Mouse (Mus musculus): ENCODE results near the gene Rspo3. TPM values are rescaled to one million over a fixed set of nuclear protein-coding genes. Genes with fewer than 3 reads are reported as not detected.

Rspo3 gene
- polyA plus RNA-seq, 1 experiment from 2014 or later = 3.4 TPM

DNA sequence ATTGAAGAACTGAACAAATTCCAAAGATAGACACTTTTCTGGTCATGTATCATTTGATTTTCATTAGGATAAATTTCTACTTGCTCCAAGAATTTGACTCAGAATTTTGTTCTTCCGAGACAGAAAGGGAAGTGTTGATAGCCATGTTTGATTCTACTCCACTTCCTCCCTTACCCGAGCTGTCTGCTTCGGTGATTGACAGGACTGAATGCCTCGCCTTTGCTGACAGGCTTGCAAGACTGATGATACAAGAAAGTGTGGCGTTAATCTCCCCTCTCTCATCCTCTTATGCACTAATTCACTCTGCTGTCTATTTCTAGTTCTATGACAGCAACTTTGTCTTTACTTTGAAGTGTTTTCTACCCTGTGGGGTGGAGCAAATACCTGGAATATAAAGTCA is 65.2 kb downstream of the Rspo3 start:
- 60% methylated on average over 5 of the region's 5 CpGs for WGBS
- ATAC-seq = no peak
- H3K9me3 ChIP-seq (replicated peaks; ENCODE audit: control insufficient read depth, low read length, poor library complexity, severe bottlenecking) = no peaks in the 10 kb centered on the region
- no peaks in the 10 kb centered on the region for H3K27me3 ChIP-seq (ENCODE audit: control insufficient read depth, insufficient read depth, low read depth, low read length)
- H3K27ac ChIP-seq (ENCODE audit: low read length) = no peak overlapping the region
- no peaks in the 10 kb centered on the region for H3K36me3 ChIP-seq (ENCODE audit: control insufficient read depth, insufficient read depth, low read length)
- no peak overlapping the region for H3K4me3 ChIP-seq (ENCODE audit: low read depth, low read length)
- H3K4me2 ChIP-seq (ENCODE audit: low read length) = no peak overlapping the region
- H3K9ac ChIP-seq (ENCODE audit: low read depth, low read length) = no peak overlapping the region
- H3K4me1 ChIP-seq (ENCODE audit: control insufficient read depth, insufficient read depth, low read length) = no peaks in the 10 kb centered on the region

DNA sequence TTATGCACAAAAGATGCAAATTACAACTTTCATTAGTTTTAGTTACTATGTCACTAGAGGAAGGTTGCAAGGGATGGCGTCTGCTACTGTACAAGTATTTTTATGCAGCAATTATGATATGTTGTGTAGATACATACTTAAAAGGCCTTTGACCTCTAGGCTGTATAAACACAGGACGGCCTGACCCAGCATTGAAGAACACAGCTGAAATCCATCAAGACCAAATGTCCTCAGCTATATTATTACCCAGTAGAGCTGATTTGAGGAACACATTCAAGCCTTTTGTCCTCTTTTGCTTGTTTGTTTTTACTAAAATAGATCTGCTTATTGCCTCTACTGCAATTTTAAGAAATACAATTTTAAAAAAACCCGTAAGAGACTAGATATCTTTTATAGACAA is 75.6 kb downstream of the Rspo3 start:
- H3K27ac ChIP-seq (ENCODE audit: low read length) = no peak overlapping the region
- no peak for ATAC-seq
- H3K9me3 ChIP-seq (replicated peaks; ENCODE audit: control insufficient read depth, low read length, poor library complexity, severe bottlenecking) = no peaks in the 10 kb centered on the region
- H3K36me3 ChIP-seq (ENCODE audit: control insufficient read depth, insufficient read depth, low read length) = no peaks in the 10 kb centered on the region
- no peak overlapping the region for H3K4me2 ChIP-seq (ENCODE audit: low read length)
- WGBS = 86% methylated on average over 3 of the region's 3 CpGs
- no peaks in the 10 kb centered on the region for H3K4me1 ChIP-seq (ENCODE audit: control insufficient read depth, insufficient read depth, low read length)
- H3K27me3 ChIP-seq (ENCODE audit: control insufficient read depth, insufficient read depth, low read depth, low read length) = no peaks in the 10 kb centered on the region
- H3K9ac ChIP-seq (ENCODE audit: low read depth, low read length) = no peak overlapping the region
- H3K4me3 ChIP-seq (ENCODE audit: low read depth, low read length) = no peak overlapping the region

DNA sequence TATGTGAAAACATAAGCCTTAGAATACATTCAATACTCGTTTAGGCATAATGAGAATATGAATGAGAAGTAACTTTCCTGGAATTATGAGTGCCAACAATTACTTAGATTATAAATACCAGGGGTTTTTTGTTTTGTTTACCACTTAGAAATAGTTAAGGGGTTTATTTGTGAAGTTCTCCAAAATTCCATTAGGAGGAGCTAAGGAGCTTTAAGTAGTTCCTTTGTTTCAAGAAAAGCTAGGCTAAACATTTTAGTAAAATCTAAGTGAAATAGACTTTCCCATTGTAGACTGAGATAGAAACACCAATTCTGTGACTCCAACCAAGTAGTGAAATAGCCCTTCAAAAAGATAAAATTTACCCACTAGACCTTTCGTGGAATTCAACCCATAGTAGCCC is 76.0 kb downstream of the Rspo3 start:
- 70% methylated on average over 2 of the region's 2 CpGs for WGBS
- ATAC-seq = no peak
- no peaks in the 10 kb centered on the region for H3K4me1 ChIP-seq (ENCODE audit: control insufficient read depth, insufficient read depth, low read length)
- no peak overlapping the region for H3K4me2 ChIP-seq (ENCODE audit: low read length)
- no peaks in the 10 kb centered on the region for H3K27me3 ChIP-seq (ENCODE audit: control insufficient read depth, insufficient read depth, low read depth, low read length)
- no peaks in the 10 kb centered on the region for H3K9me3 ChIP-seq (replicated peaks; ENCODE audit: control insufficient read depth, low read length, poor library complexity, severe bottlenecking)
- no peak overlapping the region for H3K9ac ChIP-seq (ENCODE audit: low read depth, low read length)
- no peak overlapping the region for H3K4me3 ChIP-seq (ENCODE audit: low read depth, low read length)
- no peaks in the 10 kb centered on the region for H3K36me3 ChIP-seq (ENCODE audit: control insufficient read depth, insufficient read depth, low read length)
- no peak overlapping the region for H3K27ac ChIP-seq (ENCODE audit: low read length)

DNA sequence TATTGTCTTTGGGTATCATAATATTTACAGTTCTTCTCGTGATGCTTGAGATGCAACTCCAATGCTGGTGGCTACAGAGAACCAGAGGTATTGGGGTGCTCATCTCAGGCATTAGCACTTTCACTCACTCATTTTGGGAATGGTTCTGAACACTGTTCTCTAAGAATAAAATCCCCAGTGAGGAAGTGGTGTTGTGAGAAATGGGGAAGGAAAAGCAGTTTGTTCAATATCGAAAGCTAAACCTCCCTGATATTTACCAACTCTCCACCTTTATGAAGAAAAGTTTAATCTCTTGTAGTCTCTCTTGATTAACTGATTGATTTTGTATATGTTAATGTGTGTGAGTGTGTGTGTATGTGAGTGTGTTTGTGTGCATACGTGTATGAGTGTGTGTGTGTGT is 90.6 kb downstream of the Rspo3 start:
- H3K27me3 ChIP-seq (ENCODE audit: control insufficient read depth, insufficient read depth, low read depth, low read length) = no peaks in the 10 kb centered on the region
- H3K4me1 ChIP-seq (ENCODE audit: control insufficient read depth, insufficient read depth, low read length) = no peaks in the 10 kb centered on the region
- H3K4me3 ChIP-seq (ENCODE audit: low read depth, low read length) = no peak overlapping the region
- no peak overlapping the region for H3K27ac ChIP-seq (ENCODE audit: low read length)
- no peak for ATAC-seq
- 85% methylated on average over 3 of the region's 3 CpGs for WGBS
- H3K9ac ChIP-seq (ENCODE audit: low read depth, low read length) = no peak overlapping the region
- H3K9me3 ChIP-seq (replicated peaks; ENCODE audit: control insufficient read depth, low read length, poor library complexity, severe bottlenecking) = no peaks in the 10 kb centered on the region
- H3K4me2 ChIP-seq (ENCODE audit: low read length) = no peak overlapping the region
- H3K36me3 ChIP-seq (ENCODE audit: control insufficient read depth, insufficient read depth, low read length) = no peaks in the 10 kb centered on the region

DNA sequence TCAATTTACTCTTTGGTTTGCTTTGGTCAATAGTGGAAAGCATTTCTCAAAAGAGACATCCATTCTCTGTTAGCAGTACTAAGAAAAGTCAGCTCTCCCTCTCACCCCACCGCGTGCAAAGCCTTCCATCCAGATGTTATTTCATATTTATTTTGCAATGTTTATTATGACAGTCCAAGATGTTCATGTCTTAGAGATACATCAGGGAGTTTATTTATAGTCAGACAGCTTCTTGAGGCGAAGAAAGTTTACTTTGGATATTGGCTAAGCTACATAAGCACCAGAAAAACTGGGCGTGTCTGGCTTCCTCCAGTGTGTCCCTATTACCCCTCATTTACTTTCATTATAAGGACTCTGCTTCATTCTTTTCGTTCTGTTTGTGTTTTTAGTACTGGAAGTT is 94.4 kb downstream of the Rspo3 start:
- Histone ChIP-seq H3K4me3 (ENCODE audit: low read depth, low read length) (no peak overlapping the region), H3K9me3 (replicated peaks; ENCODE audit: control insufficient read depth, low read length, poor library complexity, severe bottlenecking) (no peaks in the 10 kb centered on the region), H3K4me2 (ENCODE audit: low read length) (no peak overlapping the region), H3K27me3 (ENCODE audit: control insufficient read depth, insufficient read depth, low read depth, low read length) (no peaks in the 10 kb centered on the region), H3K27ac (ENCODE audit: low read length) (no peak overlapping the region), H3K9ac (ENCODE audit: low read depth, low read length) (no peak overlapping the region), H3K36me3 (ENCODE audit: control insufficient read depth, insufficient read depth, low read length) (no peaks in the 10 kb centered on the region), H3K4me1 (ENCODE audit: control insufficient read depth, insufficient read depth, low read length) (no peaks in the 10 kb centered on the region)
- WGBS = 87% methylated on average over 5 of the region's 5 CpGs
- no peak for ATAC-seq

DNA sequence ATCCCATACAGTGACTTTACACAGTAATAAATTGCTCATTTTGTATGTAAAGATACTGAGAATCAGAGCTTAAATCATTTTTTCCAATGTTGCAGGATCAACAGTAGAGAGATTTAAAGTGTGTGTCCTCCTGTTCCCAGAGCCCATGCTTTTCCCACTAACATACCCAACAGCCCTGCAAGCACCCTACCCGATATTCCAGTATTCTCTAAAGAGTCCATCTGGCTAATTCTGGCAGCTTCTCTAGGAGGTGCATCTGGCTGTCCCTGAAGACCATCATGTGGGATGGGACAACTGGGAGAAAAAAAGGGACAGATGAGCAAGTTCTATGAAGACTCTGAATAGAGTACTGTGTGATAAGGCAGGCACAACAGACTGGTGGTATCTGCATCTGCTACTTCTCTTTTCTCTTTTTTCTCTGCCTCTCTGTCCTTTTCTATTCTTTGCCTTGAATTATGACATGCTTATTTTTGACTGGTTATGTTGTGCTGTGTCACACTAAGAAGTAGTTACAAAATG is 102.7 kb downstream of the Rspo3 start:
- Histone ChIP-seq H3K27me3 (ENCODE audit: control insufficient read depth, insufficient read depth, low read depth, low read length) (no peaks in the 10 kb centered on the region), H3K4me3 (ENCODE audit: low read depth, low read length) (no peak overlapping the region), H3K4me2 (ENCODE audit: low read length) (no peak overlapping the region), H3K36me3 (ENCODE audit: control insufficient read depth, insufficient read depth, low read length) (no peaks in the 10 kb centered on the region), H3K9ac (ENCODE audit: low read depth, low read length) (no peak overlapping the region), H3K9me3 (replicated peaks; ENCODE audit: control insufficient read depth, low read length, poor library complexity, severe bottlenecking) (no peaks in the 10 kb centered on the region), H3K4me1 (ENCODE audit: control insufficient read depth, insufficient read depth, low read length) (no peaks in the 10 kb centered on the region), H3K27ac (ENCODE audit: low read length) (no peak overlapping the region)
- whole genome bisulfite sequencing = 100% methylated on average over 1 of the region's 1 CpGs
- ATAC-seq = no peak

DNA sequence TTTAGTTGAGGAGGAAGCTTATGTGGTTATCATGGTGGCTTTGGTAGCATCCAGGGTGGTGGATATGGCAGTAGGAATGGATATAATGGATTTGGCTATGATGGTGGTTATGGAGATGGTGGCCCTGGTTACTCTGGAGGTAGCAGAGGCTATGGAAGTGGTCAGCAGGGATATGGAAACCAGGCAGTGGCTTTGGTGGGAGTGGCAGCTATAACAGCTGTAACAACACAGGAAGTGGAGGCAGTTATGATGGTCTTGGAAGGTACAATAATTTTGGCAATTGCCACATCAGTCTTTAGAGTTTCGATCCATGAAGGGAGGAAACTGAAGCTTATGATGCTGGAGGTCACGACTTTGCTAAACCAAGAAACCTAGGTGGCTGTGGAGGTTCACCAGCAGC is 109.0 kb downstream of the Rspo3 start:
- Histone ChIP-seq H3K36me3 (ENCODE audit: control insufficient read depth, insufficient read depth, low read length) (no peaks in the 10 kb centered on the region), H3K9ac (ENCODE audit: low read depth, low read length) (no peak overlapping the region), H3K4me2 (ENCODE audit: low read length) (no peak overlapping the region), H3K4me3 (ENCODE audit: low read depth, low read length) (no peak overlapping the region), H3K27me3 (ENCODE audit: control insufficient read depth, insufficient read depth, low read depth, low read length) (no peaks in the 10 kb centered on the region), H3K27ac (ENCODE audit: low read length) (no peak overlapping the region), H3K4me1 (ENCODE audit: control insufficient read depth, insufficient read depth, low read length) (no peaks in the 10 kb centered on the region), H3K9me3 (replicated peaks; ENCODE audit: control insufficient read depth, low read length, poor library complexity, severe bottlenecking) (no peaks in the 10 kb centered on the region)
- ATAC-seq = no peak
- 92% methylated on average over 2 of the region's 2 CpGs for WGBS

DNA sequence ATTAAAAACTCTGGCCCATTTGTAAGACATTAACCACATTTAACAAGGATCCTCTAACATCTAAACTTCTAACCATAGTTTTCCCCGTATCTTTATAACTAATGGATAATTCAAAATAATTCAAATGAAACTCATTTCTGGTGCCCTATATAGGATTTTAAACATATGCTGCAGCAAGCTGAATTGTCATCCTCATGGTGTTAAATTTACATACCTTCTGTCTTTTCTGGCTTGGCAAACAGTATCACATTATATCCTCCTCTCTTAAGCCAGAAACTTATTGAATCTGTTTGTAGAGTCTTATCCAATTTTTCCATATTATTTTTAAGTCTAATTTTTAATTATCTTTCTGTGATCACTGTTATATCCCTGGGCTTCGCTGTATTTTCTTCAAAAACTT is 111.1 kb downstream of the Rspo3 start:
- no peaks in the 10 kb centered on the region for H3K9me3 ChIP-seq (replicated peaks; ENCODE audit: control insufficient read depth, low read length, poor library complexity, severe bottlenecking)
- H3K4me2 ChIP-seq (ENCODE audit: low read length) = no peak overlapping the region
- ATAC-seq = no peak
- H3K9ac ChIP-seq (ENCODE audit: low read depth, low read length) = no peak overlapping the region
- H3K27ac ChIP-seq (ENCODE audit: low read length) = no peak overlapping the region
- H3K36me3 ChIP-seq (ENCODE audit: control insufficient read depth, insufficient read depth, low read length) = no peaks in the 10 kb centered on the region
- WGBS = 88% methylated on average over 2 of the region's 2 CpGs
- H3K4me3 ChIP-seq (ENCODE audit: low read depth, low read length) = no peak overlapping the region
- no peaks in the 10 kb centered on the region for H3K4me1 ChIP-seq (ENCODE audit: control insufficient read depth, insufficient read depth, low read length)
- no peaks in the 10 kb centered on the region for H3K27me3 ChIP-seq (ENCODE audit: control insufficient read depth, insufficient read depth, low read depth, low read length)

DNA sequence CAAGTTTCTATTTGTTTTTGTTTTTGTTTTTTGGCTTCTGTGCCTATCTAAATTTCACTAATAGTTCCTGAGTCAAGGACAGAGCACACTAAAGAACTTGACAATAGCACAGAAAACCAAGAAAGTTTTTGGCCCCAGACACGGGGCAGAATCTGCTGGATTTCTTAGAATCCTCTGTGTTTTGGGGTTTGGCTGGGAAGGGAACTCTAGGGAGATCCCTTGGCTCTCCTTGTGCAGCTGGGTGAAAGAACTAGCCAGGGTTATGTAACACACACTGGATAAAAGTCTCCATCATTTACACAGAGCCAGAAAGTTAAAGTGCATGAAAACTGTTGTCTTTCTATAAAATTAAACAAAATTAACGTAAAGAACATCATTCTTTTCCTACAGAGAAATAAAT is 121.3 kb downstream of the Rspo3 start:
- H3K9me3 ChIP-seq (replicated peaks; ENCODE audit: control insufficient read depth, low read length, poor library complexity, severe bottlenecking) = no peaks in the 10 kb centered on the region
- H3K4me3 ChIP-seq (ENCODE audit: low read depth, low read length) = no peak overlapping the region
- H3K36me3 ChIP-seq (ENCODE audit: control insufficient read depth, insufficient read depth, low read length) = no peaks in the 10 kb centered on the region
- H3K27me3 ChIP-seq (ENCODE audit: control insufficient read depth, insufficient read depth, low read depth, low read length) = no peaks in the 10 kb centered on the region
- H3K9ac ChIP-seq (ENCODE audit: low read depth, low read length) = no peak overlapping the region
- H3K27ac ChIP-seq (ENCODE audit: low read length) = no peak overlapping the region
- no peaks in the 10 kb centered on the region for H3K4me1 ChIP-seq (ENCODE audit: control insufficient read depth, insufficient read depth, low read length)
- WGBS = 71% methylated on average over 2 of the region's 2 CpGs
- ATAC-seq = no peak
- no peak overlapping the region for H3K4me2 ChIP-seq (ENCODE audit: low read length)

Measured in midbrain, embryonic 16.5 days (tissue).